16 mouse cellular contexts compared by ENCODE assay signal in genomic region chr8:44839504-44840209, GRCm38 (mm10).
DNase-seq lines count a peak whose midpoint lies in the region; ATAC-seq and TF ChIP-seq lines count a peak whose summit lies in the region.
"Had no signal": no experiment of that assay in that cellular context is flagged by ENCODE, and none has a peak within 500 bp of the region (broad histone marks: within the 10 kb centered on the region; RNA-seq: fewer than 3 reads in every experiment).

No protein-coding gene starts in this region.

- 51% methylated on average over 13 of the region's 13 CpGs for WGBS in forebrain, embryonic 13.5 days
- 67% methylated on average over 13 of the region's 13 CpGs for WGBS in forebrain, embryonic 11.5 days
- WGBS in forebrain, postnatal 0 days: 26% methylated on average over 13 of the region's 13 CpGs

- H3K27ac ChIP-seq in forebrain, embryonic 13.5 days: no peak overlapping the region
- H3K27ac ChIP-seq in forebrain, embryonic 11.5 days (ENCODE audit: low read depth, low read length): no peak overlapping the region
- H3K27ac ChIP-seq in forebrain, postnatal 0 days (ENCODE audit: low read depth, low read length): no peak overlapping the region
- H3K27ac ChIP-seq: hindbrain, embryonic 14.5 days; liver, embryonic 14.5 days had no signal

- H3K4me2 ChIP-seq in forebrain, embryonic 13.5 days: no peak overlapping the region
- H3K4me2 ChIP-seq in forebrain, embryonic 11.5 days (ENCODE audit: low read depth, low read length, severe bottlenecking): no peak overlapping the region
- peak overlapping the region; percentile 25 for H3K4me2 ChIP-seq in forebrain, postnatal 0 days (ENCODE audit: low read depth)
- H3K4me2 ChIP-seq: hindbrain, embryonic 14.5 days had no signal

- H3K36me3 ChIP-seq in forebrain, embryonic 13.5 days (ENCODE audit: poor library complexity, severe bottlenecking): no peaks in the 10 kb centered on the region
- no peaks in the 10 kb centered on the region for H3K36me3 ChIP-seq in forebrain, embryonic 11.5 days (ENCODE audit: control insufficient read depth, insufficient read depth, low read length)
- no peaks in the 10 kb centered on the region for H3K36me3 ChIP-seq in forebrain, postnatal 0 days (ENCODE audit: insufficient read depth)

- H3K9me3 ChIP-seq in forebrain, embryonic 13.5 days (replicated peaks): peaks cover 2% of the 10 kb centered on the region; the same call in 1 of the 2 replicates
- no peaks in the 10 kb centered on the region; the same call in 1 of the 2 replicates for H3K9me3 ChIP-seq in forebrain, embryonic 11.5 days (ENCODE audit: control insufficient read depth, low read length)
- H3K9me3 ChIP-seq in forebrain, postnatal 0 days (ENCODE audit: low read length): no peaks in the 10 kb centered on the region

- H3K4me1 ChIP-seq in forebrain, embryonic 13.5 days: peaks cover 12% of the 10 kb centered on the region
- H3K4me1 ChIP-seq in forebrain, embryonic 11.5 days (replicated peaks; ENCODE audit: control insufficient read depth, insufficient read depth, low read length): no peaks in the 10 kb centered on the region
- H3K4me1 ChIP-seq in forebrain, postnatal 0 days (ENCODE audit: insufficient read depth): no peaks in the 10 kb centered on the region
- H3K4me1 ChIP-seq: megakaryocyte, embryonic 14.5 days had no signal

- H3K4me3 ChIP-seq in forebrain, embryonic 13.5 days: no peak overlapping the region
- no peak overlapping the region for H3K4me3 ChIP-seq in forebrain, embryonic 11.5 days (ENCODE audit: low read depth, low read length)
- no peak overlapping the region for H3K4me3 ChIP-seq in forebrain, postnatal 0 days (ENCODE audit: low read depth, low read length)
- H3K4me3 ChIP-seq: megakaryocyte, embryonic 14.5 days had no signal

- ATAC-seq in forebrain, embryonic 13.5 days: peak; percentile 81; the same call in 1 of the 2 replicates
- ATAC-seq in forebrain, embryonic 11.5 days (replicated peaks; ENCODE audit: low FRiP score): no peak
- ATAC-seq in forebrain, postnatal 0 days: peak; percentile 79

- no peak overlapping the region for H3K9ac ChIP-seq in forebrain, embryonic 13.5 days
- H3K9ac ChIP-seq in forebrain, embryonic 11.5 days (ENCODE audit: low read length): no peak overlapping the region
- H3K9ac ChIP-seq in forebrain, postnatal 0 days: no peak overlapping the region
- H3K9ac ChIP-seq: hindbrain, embryonic 14.5 days; liver, embryonic 14.5 days had no signal

- no peaks in the 10 kb centered on the region for H3K27me3 ChIP-seq in forebrain, embryonic 13.5 days
- no peaks in the 10 kb centered on the region for H3K27me3 ChIP-seq in forebrain, embryonic 11.5 days (ENCODE audit: control insufficient read depth, insufficient read depth, low read length)
- no peaks in the 10 kb centered on the region for H3K27me3 ChIP-seq in forebrain, postnatal 0 days (ENCODE audit: insufficient read depth, low read length)
- H3K27me3 ChIP-seq: megakaryocyte, embryonic 14.5 days had no signal

- no peak for DNase-seq in forebrain, embryonic 11.5 days (ENCODE audit: low spot score)
- peak; percentile 2 to 4 for DNase-seq in layer of hippocampus, postnatal 14 days (ENCODE audit: low spot score in 2 of 2)
- DNase-seq in layer of hippocampus, adult 11-12 months (ENCODE audit: low spot score): no peak
- DNase-seq in adipocyte (ENCODE audit: low spot score): peak; percentile 6
- peak; percentile 54 for DNase-seq in forebrain, postnatal 0 days
- DNase-seq in thymus, adult 18-20 months: no peak
- DNase-seq: B cell, adult 2 months; cerebellum, adult 9-11 months; kidney, adult 11 months; kidney, postnatal 4 days; layer of hippocampus, postnatal 36 days; thymus, postnatal 25 days had no signal

- TF ChIP-seq CTCF in forebrain, postnatal 0 days (IDR thresholded peaks at IDR 0.05; ENCODE audit: low read depth): no peak

Comparison
In these comparisons a context has a peak if more than half of its experiments do, and no peak if none do; other contexts are left out.
1. DNase-seq: peak in layer of hippocampus, postnatal 14 days (2 of 2), adipocyte (single experiment) and forebrain, postnatal 0 days (single experiment); none in forebrain, embryonic 11.5 days (single experiment), layer of hippocampus, adult 11-12 months (single experiment) and thymus, adult 18-20 months (0 of 2).